In the genomic region with DNA sequence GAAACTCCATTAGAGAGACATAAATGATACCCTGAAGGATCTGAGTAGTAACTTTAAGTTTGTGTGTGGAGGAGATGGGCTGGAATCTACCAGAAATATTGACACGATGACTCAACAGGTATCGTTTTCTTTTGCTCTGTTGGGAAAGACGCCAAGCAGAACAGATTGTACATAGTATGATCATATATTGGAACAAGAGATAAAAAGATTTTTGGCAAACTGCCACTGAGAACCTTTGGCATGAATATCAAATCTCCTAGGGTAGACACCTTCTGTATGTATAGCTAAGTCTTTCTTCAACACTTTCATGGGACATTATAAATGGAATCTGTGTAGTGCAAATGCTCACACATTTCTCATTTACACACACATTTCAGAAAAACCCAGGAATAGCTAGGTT, we compare ENCODE assay signal across 24 mouse cellular contexts.
DNase-seq lines count a peak whose midpoint lies in the region; ATAC-seq and TF ChIP-seq lines count a peak whose summit lies in the region.
"Had no signal": no experiment of that assay in that cellular context is flagged by ENCODE, and none has a peak within 500 bp of the region (broad histone marks: within the 10 kb centered on the region; RNA-seq: fewer than 3 reads in every experiment).

No protein-coding gene starts in this region.

- no peaks in the 10 kb centered on the region for H3K27me3 ChIP-seq in embryonic facial prominence, embryonic 14.5 days (replicated peaks; ENCODE audit: control insufficient read depth, insufficient read depth, low read length)
- no peaks in the 10 kb centered on the region for H3K27me3 ChIP-seq in embryonic facial prominence, embryonic 10.5 days (replicated peaks; ENCODE audit: low read depth, poor library complexity, severe bottlenecking)
- H3K27me3 ChIP-seq: embryonic facial prominence, embryonic 12.5 days; forebrain, embryonic 12.5 days; hindbrain, embryonic 12.5 days; Patski had no signal

- no peaks in the 10 kb centered on the region for H3K4me1 ChIP-seq in embryonic facial prominence, embryonic 14.5 days (ENCODE audit: control insufficient read depth, insufficient read depth, low read length)
- H3K4me1 ChIP-seq in embryonic facial prominence, embryonic 10.5 days: no peaks in the 10 kb centered on the region
- H3K4me1 ChIP-seq: embryonic facial prominence, embryonic 12.5 days; forebrain, embryonic 12.5 days; hindbrain, embryonic 12.5 days had no signal

- DNase-seq in cerebellum, adult 9-10 months: peak; percentile 8
- no peak for DNase-seq in cerebellum, adult 9-11 months
- peak; percentile 3 for DNase-seq in embryonic facial prominence, embryonic 14.5 days (ENCODE audit: low spot score)
- no peak for DNase-seq in embryonic facial prominence, embryonic 10.5 days (ENCODE audit: low spot score)
- DNase-seq in left cerebral cortex, postnatal 4 days: peak; percentile 0
- DNase-seq in left cerebral cortex, adult 11 months (ENCODE audit: low spot score): no peak
- peak; percentile 65 for DNase-seq in brain, embryonic 14.5 days (ENCODE audit: low read depth)
- no peak for DNase-seq in testis, postnatal 10 days (ENCODE audit: low spot score)
- DNase-seq: adrenal gland, postnatal 14 days; cerebellum, adult 11 months; forebrain, postnatal 0 days; gastrocnemius, adult 2 months; gastrocnemius, postnatal 14 days; heart, adult 11 months; kidney, adult 18-20 months had no signal

- H3K36me3 ChIP-seq in embryonic facial prominence, embryonic 14.5 days (ENCODE audit: control insufficient read depth, insufficient read depth, low read length): no peaks in the 10 kb centered on the region
- H3K36me3 ChIP-seq in embryonic facial prominence, embryonic 10.5 days (replicated peaks): no peaks in the 10 kb centered on the region
- H3K36me3 ChIP-seq: embryonic facial prominence, embryonic 12.5 days; forebrain, embryonic 12.5 days; hindbrain, embryonic 12.5 days had no signal

- no peak for TF ChIP-seq CTCF in brain, embryonic 14.5 days (IDR thresholded peaks at IDR 0.05; ENCODE audit: borderline replicate concordance, extremely low read depth, insufficient read depth, insufficient read length)

- no peak overlapping the region for H3K9ac ChIP-seq in embryonic facial prominence, embryonic 14.5 days (ENCODE audit: low read depth, low read length)
- H3K9ac ChIP-seq: embryonic facial prominence, embryonic 12.5 days; forebrain, embryonic 12.5 days; forebrain, postnatal 0 days; hindbrain, embryonic 12.5 days had no signal

- H3K9me3 ChIP-seq in embryonic facial prominence, embryonic 14.5 days (ENCODE audit: control insufficient read depth, low read length): no peaks in the 10 kb centered on the region
- H3K9me3 ChIP-seq in embryonic facial prominence, embryonic 10.5 days: no peaks in the 10 kb centered on the region
- H3K9me3 ChIP-seq: embryonic facial prominence, embryonic 12.5 days; forebrain, embryonic 12.5 days; hindbrain, embryonic 12.5 days had no signal

- H3K27ac ChIP-seq in embryonic facial prominence, embryonic 14.5 days (replicated peaks; ENCODE audit: low read depth, low read length): no peak overlapping the region
- no peak overlapping the region for H3K27ac ChIP-seq in embryonic facial prominence, embryonic 10.5 days (replicated peaks)
- H3K27ac ChIP-seq: embryonic facial prominence, embryonic 12.5 days; forebrain, embryonic 12.5 days; gastrocnemius, adult 2 months; hindbrain, embryonic 12.5 days had no signal

- ATAC-seq in embryonic facial prominence, embryonic 14.5 days (ENCODE audit: low read depth): no peak
- ATAC-seq: forebrain, postnatal 0 days; hindbrain, embryonic 16.5 days; inflammation-experienced regulatory T-cells, adult 6 months; intestine, embryonic 16.5 days; Patski had no signal

- no peak overlapping the region for H3K4me2 ChIP-seq in embryonic facial prominence, embryonic 14.5 days (ENCODE audit: low read depth, low read length)
- H3K4me2 ChIP-seq: embryonic facial prominence, embryonic 12.5 days; forebrain, embryonic 12.5 days; heart, embryonic 11.5 days; hindbrain, embryonic 12.5 days had no signal

- WGBS in embryonic facial prominence, embryonic 14.5 days: 71% methylated on average over 3 of the region's 3 CpGs
- WGBS in embryonic facial prominence, embryonic 10.5 days: 92% methylated on average over 3 of the region's 3 CpGs

- intact Hi-C loops in left cerebral cortex, postnatal 4 days (cut with DNase I): no loop called here

- TF ChIP-seq POLR2A in brain, embryonic 14.5 days (IDR thresholded peaks at IDR 0.05; ENCODE audit: borderline replicate concordance, extremely low read depth, insufficient read depth, insufficient read length, poor library complexity, severe bottlenecking): no peak

- no peak overlapping the region for H3K4me3 ChIP-seq in embryonic facial prominence, embryonic 14.5 days (ENCODE audit: low read depth, low read length)
- H3K4me3 ChIP-seq in embryonic facial prominence, embryonic 10.5 days: no peak overlapping the region
- H3K4me3 ChIP-seq: embryonic facial prominence, embryonic 12.5 days; erythroblast, embryonic 14.5 days; forebrain, embryonic 12.5 days; gastrocnemius, adult 2 months; hindbrain, embryonic 12.5 days had no signal

Comparison
In these comparisons a context has a peak if more than half of its experiments do, and no peak if none do; other contexts are left out.
1. DNase-seq: peak in cerebellum, adult 9-10 months (single experiment), embryonic facial prominence, embryonic 14.5 days (single experiment), left cerebral cortex, postnatal 4 days (single experiment) and brain, embryonic 14.5 days (single experiment); none in cerebellum, adult 9-11 months (single experiment), embryonic facial prominence, embryonic 10.5 days (single experiment), left cerebral cortex, adult 11 months (single experiment) and testis, postnatal 10 days (single experiment).